Mouse (Mus musculus) embryonic fibroblast, embryonic 13.5 days (primary cell): ENCODE measurements at regions not wholly inside any gene's neighbourhood (a gene's known extent, or its start where the extent isn't known, plus 50 kb on each side); places are given as distances from the start of the nearest gene placed in this dataset.
A peak's percentile ranks its signal among the peaks of the same experiment; 100 is the strongest.

Source experiments
- CTCF ChIP-seq: IDR thresholded peaks from 2 replicates; pipeline ENCODE4 v1.5.1; 2011; ENCODE audit warnings: mild to moderate bottlenecking, control low read depth, low read length, moderate library complexity, borderline replicate concordance; ENCODE audit not compliant: insufficient read depth
- POLR2A ChIP-seq: IDR thresholded peaks from 2 replicates; pipeline ENCODE4 v1.6.1; 2011; ENCODE audit warnings: low read depth, mild to moderate bottlenecking, control low read depth, low read length, moderate library complexity

GRCm38 (mm10) chr1:45031436-45032027 is 279.8 kb upstream of the Col3a1 start:
- no peak for TF ChIP-seq CTCF
- 0 out of 2 replicates have a peak, but pooled peaks have one; percentile 13 for TF ChIP-seq POLR2A
